Mouse (Mus musculus) regulatory T cell (primary cell): ENCODE results near the gene Ush1g.

Source experiments
- in situ Hi-C: fragments of 300-600 bp; cut with MboI, MseI; formaldehyde crosslinking; loops from one replicate; pipeline ENCODE4 v1.15.1; 2025; ENCODE audit warnings: high pct_unique_total_duplicates

Gene Ush1g

GRCm38 (mm10) chr11:115270148-115270861 is 51.5 kb downstream of the Ush1g start:
- in situ Hi-C loops, result loop anchor here (5.0 kb wide), 2 partner anchors 63 to 113 kb away; no protein-coding TSS in a partner anchor

DNA sequence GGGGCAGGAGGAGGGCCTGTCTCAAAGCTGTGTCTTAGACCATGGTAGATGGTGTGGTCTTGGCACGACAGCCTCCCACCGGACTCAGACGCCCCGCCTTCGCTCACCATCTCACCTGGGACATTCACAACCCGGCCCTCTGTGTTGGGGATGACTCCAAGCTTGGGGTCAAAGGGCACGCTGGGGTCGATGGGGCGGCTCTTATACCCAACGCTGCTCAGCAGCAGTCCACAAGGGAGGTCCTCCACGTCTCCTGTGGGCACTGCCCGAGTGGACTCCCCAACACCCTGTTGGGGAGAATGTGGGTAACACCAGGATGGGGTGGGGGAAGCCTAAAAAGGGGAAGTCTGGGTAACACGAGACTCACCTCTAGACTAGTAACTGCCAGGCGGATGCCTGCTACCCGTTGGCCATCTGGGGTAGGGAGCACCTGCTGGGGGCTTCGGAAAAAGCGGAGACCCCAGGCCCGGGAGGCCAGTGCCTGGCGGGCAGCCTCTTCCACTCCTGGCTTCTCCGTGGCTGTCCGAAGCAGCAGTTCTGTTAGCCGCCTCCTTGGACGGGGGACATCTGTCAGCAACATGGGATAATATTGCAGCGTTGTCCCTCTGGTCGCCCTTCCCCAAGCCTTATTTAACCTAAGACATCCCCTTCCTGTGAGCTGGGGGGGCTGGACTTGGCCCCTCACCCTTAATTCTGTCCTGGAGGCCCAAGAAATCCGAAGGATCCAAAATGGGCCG is 52.3 kb downstream of the Ush1g start:
- in situ Hi-C loops, result loop anchor here (5.0 kb wide), 2 partner anchors 62 to 112 kb away; no protein-coding TSS in a partner anchor

- in situ Hi-C loops, result no loop called here
Observed at GRCm38 (mm10) chr11:115267958-115268357, 53.9 kb downstream of the Ush1g start.

DNA sequence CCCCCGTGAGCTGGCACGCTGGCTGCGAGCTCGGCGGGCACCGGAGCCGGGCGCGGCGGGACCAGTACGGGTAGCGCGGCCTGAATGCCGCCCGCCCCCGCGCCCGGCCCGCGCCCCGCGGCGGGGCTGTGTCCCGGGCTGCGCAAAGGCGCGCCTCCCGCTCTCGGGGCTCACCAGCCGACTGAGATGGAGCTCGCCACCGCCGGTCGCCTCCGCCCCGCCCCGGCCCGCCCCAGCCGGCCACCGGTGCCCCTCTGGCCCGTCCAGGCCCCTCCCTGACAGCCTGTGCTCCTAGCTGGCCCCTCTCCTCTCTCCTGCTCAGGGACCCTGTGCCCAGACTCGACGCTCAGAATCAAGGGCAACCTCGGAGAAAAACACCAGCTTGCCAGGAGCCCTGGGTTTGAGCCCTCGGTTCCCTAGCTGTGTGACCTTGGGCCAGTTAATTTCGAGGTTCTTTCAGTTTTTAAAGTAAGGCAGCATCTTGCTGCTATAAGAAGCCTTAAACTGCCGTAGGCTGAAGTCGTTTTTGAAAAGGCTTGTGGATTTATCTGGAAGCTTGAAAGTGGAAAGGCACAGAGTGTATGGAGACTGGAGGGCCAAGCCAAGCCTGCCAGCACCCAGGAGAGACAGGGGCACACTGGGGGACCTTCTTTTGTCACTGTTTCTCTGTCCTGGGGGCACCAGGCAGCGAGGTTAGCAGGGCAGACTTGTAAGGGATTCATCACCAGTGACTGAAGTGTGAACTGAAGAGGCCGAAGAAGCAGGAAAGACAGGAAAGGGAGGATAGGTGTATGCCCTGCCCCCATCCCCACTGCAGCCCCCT is 54.6 kb downstream of the Ush1g start, which contains the start of gene Grin2c:
Grin2c (minus strand) TSS at position 183 of the 823 bp plus-strand sequence.
- in situ Hi-C loops, result no loop called here

- in situ Hi-C loops, result no loop called here
Observed at GRCm38 (mm10) chr11:115266400-115266778, 55.5 kb downstream of the Ush1g start.

- in situ Hi-C loops, result no loop called here
Observed at GRCm38 (mm10) chr11:115265771-115266399, 56.0 kb downstream of the Ush1g start.
